Mouse (Mus musculus): ENCODE measurements at regions not wholly inside any gene's neighbourhood (a gene's known extent, or its start where the extent isn't known, plus 50 kb on each side); places are given as distances from the start of the nearest gene placed in this dataset.

GRCm38 (mm10) chr14:24731872-24732525, 245.1 kb downstream of the Rps24 start:
- DNase-seq (ENCODE audit: low spot score): no peak

- no peak for DNase-seq (ENCODE audit: low spot score)
Measured at GRCm38 (mm10) chr14:24733326-24733725, 246.4 kb downstream of the Rps24 start.

GRCm38 (mm10) chr14:24738869-24739268, 251.9 kb downstream of the Rps24 start:
- no peak for DNase-seq (ENCODE audit: low spot score)

- DNase-seq (ENCODE audit: low spot score): no peak
Measured at GRCm38 (mm10) chr14:24744451-24744850, 257.5 kb downstream of the Rps24 start.

GRCm38 (mm10) chr14:24745730-24746129, 258.8 kb downstream of the Rps24 start:
- DNase-seq (ENCODE audit: low spot score): no peak

GRCm38 (mm10) chr14:24747471-24747795, 260.5 kb downstream of the Rps24 start:
- no peak for DNase-seq (ENCODE audit: low spot score)

- DNase-seq (ENCODE audit: low spot score): no peak
Measured at GRCm38 (mm10) chr14:24747796-24748496, 261.0 kb downstream of the Rps24 start.

GRCm38 (mm10) chr14:24748497-24748862, 261.6 kb downstream of the Rps24 start:
- no peak for DNase-seq (ENCODE audit: low spot score)

- DNase-seq (ENCODE audit: low spot score): no peak
Measured at GRCm38 (mm10) chr14:24749313-24749712, 262.4 kb downstream of the Rps24 start.

GRCm38 (mm10) chr14:24751227-24751626, 264.3 kb downstream of the Rps24 start:
- no peak for DNase-seq (ENCODE audit: low spot score)

- DNase-seq (ENCODE audit: low spot score): no peak
Measured at GRCm38 (mm10) chr14:24754753-24755152, 267.8 kb downstream of the Rps24 start.

- DNase-seq (ENCODE audit: low spot score): no peak
Measured at GRCm38 (mm10) chr14:24755426-24756117, 268.6 kb downstream of the Rps24 start.

- no peak for DNase-seq (ENCODE audit: low spot score)
Measured at GRCm38 (mm10) chr14:24757302-24757701, 270.4 kb downstream of the Rps24 start.

- no peak for DNase-seq (ENCODE audit: low spot score)
Measured at GRCm38 (mm10) chr14:24757843-24758242, 270.9 kb downstream of the Rps24 start.

GRCm38 (mm10) chr14:24760926-24761325, 274.0 kb downstream of the Rps24 start:
- DNase-seq (ENCODE audit: low spot score): no peak

- no peak for DNase-seq (ENCODE audit: low spot score)
Measured at GRCm38 (mm10) chr14:24762468-24763274, 275.7 kb downstream of the Rps24 start.

- DNase-seq (ENCODE audit: low spot score): no peak
Measured at GRCm38 (mm10) chr14:24763275-24763812, 276.4 kb downstream of the Rps24 start.

GRCm38 (mm10) chr14:24763845-24764244, 276.9 kb downstream of the Rps24 start:
- no peak for DNase-seq (ENCODE audit: low spot score)

GRCm38 (mm10) chr14:24766260-24766659, 279.3 kb downstream of the Rps24 start:
- DNase-seq (ENCODE audit: low spot score): no peak

GRCm38 (mm10) chr14:24766690-24767089, 279.8 kb downstream of the Rps24 start:
- DNase-seq (ENCODE audit: low spot score): no peak

- DNase-seq (ENCODE audit: low spot score): no peak
Measured at GRCm38 (mm10) chr14:24767316-24767715, 280.4 kb downstream of the Rps24 start.

GRCm38 (mm10) chr14:24767964-24768363, 281.0 kb downstream of the Rps24 start:
- no peak for DNase-seq (ENCODE audit: low spot score)

Data from c-Kit-positive CD71-positive TER-119-positive erythroid progenitor cells, embryonic 14.5 days (primary cell).